Mouse (Mus musculus): Measurements from ENCODE around the gene Usp15. TPM values are rescaled to one million over a fixed set of nuclear protein-coding genes. Genes with fewer than 3 reads are reported as not detected.
A peak's percentile ranks its signal among the peaks of the same experiment; 100 is the strongest.

Usp15 gene
- polyA plus RNA-seq, 1 experiment from 2014 or later = 66.4 TPM

DNA sequence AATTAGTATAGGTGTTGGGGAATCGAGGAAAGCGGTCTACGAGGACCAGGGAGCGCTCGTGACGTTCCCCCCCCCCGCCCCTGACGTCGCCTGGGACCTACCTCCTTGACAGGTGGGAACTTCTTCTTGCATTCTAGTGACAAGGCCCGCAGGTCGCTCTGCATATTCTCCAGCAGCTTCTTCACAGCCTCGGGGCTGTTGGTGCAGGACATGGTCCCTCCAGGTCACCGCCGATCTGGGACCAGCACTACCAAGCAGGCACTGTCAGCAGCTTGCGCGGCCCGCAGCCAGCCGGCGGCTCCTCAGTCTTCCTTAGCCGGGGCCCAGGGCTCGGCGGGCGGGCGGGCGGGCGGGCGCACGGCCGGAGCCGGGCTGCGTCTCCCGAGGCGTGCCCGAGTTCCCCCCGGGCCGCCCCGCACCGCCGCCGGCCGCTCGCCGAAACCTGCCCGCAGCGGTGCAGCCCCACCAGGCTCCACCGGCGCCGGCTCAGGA, 121.0 kb downstream of the Usp15 start:
- WGBS = under 1% methylated on average over 30 of the region's 48 CpGs
- H3K4me1 ChIP-seq (replicated peaks; ENCODE audit: control insufficient read depth, insufficient read depth, low read length) = peaks cover 11% of the 10 kb centered on the region

DNA sequence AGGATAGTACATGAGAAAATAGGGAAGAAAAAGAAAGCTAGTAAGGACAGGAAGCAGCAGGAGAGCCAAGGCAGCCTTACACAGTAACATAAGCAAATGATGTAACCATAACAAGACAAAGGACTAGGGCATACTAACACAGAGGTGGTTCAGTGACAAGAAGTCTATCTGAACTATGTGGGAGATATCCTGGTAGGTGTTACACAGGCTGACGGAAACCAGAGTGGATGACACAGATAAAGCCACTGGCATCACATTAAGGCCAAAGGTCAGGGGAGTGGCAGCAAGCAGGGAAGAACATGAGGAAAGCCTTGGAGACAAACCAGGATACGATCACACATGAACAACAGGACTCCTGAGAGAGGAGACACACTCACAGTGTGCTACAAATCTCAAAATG, 124.8 kb downstream of the Usp15 start:
- no peak overlapping the region for H3K27ac ChIP-seq (ENCODE audit: low read length)
- 67% methylated on average over 2 of the region's 2 CpGs for WGBS

More for the DNA sequence above, 121.0 kb downstream of the Usp15 start:
- ATAC-seq (ENCODE audit: low read depth) = peak; percentile 75
- Histone ChIP-seq H3K36me3 (ENCODE audit: control insufficient read depth, insufficient read depth, low read length) (no peaks in the 10 kb centered on the region), H3K27me3 (ENCODE audit: control insufficient read depth, insufficient read depth, low read depth, low read length) (no peaks in the 10 kb centered on the region), H3K27ac (ENCODE audit: low read length) (peak overlapping the region; percentile 74), H3K4me3 (ENCODE audit: low read length) (peak overlapping the region; percentile 97), H3K9ac (ENCODE audit: low read length) (peak overlapping the region; percentile 93), H3K9me3 (ENCODE audit: control insufficient read depth, low read length) (no peaks in the 10 kb centered on the region), H3K4me2 (ENCODE audit: low read depth, low read length) (peak overlapping the region; percentile 80)

DNA sequence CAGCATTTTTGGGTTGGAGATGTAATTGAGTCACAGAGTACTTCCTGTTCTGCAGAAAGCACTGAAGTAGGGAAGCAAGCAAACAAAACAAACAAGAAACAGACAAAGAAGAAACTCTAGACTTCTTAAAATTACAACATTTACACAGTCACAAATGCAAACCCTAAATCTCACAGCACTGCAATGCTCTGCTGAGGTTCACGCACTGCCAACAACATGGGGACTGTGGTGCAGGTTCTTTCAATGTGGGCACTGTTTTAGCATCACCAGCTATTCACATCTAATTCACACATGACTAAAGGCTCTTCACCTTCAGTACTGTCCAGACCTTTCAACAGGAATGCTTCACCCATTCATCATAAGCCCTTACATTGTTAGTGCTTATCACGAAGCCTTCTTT, 133.8 kb downstream of the Usp15 start:
- Histone ChIP-seq H3K9ac (ENCODE audit: low read length) (no peak overlapping the region), H3K4me2 (ENCODE audit: low read depth, low read length) (no peak overlapping the region), H3K4me1 (replicated peaks; ENCODE audit: control insufficient read depth, insufficient read depth, low read length) (no peaks in the 10 kb centered on the region; the same call in 1 of the 2 replicates), H3K27me3 (ENCODE audit: control insufficient read depth, insufficient read depth, low read depth, low read length) (no peaks in the 10 kb centered on the region), H3K4me3 (ENCODE audit: low read length) (no peak overlapping the region), H3K36me3 (ENCODE audit: control insufficient read depth, insufficient read depth, low read length) (0 out of 2 replicates have a peak, but pooled peaks cover 2% of the 10 kb centered on the region), H3K27ac (ENCODE audit: low read length) (no peak overlapping the region), H3K9me3 (ENCODE audit: control insufficient read depth, low read length) (no peaks in the 10 kb centered on the region)
- no peak for ATAC-seq (ENCODE audit: low read depth)
- 86% methylated on average over 2 of the region's 2 CpGs for WGBS

More for the DNA sequence above, 124.8 kb downstream of the Usp15 start:
- ATAC-seq (ENCODE audit: low read depth) = no peak
- Histone ChIP-seq H3K9ac (ENCODE audit: low read length) (0 out of 2 replicates have a peak overlapping the region, but pooled peaks have one; percentile 7), H3K9me3 (ENCODE audit: control insufficient read depth, low read length) (no peaks in the 10 kb centered on the region), H3K27me3 (ENCODE audit: control insufficient read depth, insufficient read depth, low read depth, low read length) (no peaks in the 10 kb centered on the region), H3K36me3 (ENCODE audit: control insufficient read depth, insufficient read depth, low read length) (0 out of 2 replicates have a peak, but pooled peaks cover 3% of the 10 kb centered on the region), H3K4me1 (replicated peaks; ENCODE audit: control insufficient read depth, insufficient read depth, low read length) (peaks cover 11% of the 10 kb centered on the region), H3K4me2 (ENCODE audit: low read depth, low read length) (no peak overlapping the region), H3K4me3 (ENCODE audit: low read length) (no peak overlapping the region)

DNA sequence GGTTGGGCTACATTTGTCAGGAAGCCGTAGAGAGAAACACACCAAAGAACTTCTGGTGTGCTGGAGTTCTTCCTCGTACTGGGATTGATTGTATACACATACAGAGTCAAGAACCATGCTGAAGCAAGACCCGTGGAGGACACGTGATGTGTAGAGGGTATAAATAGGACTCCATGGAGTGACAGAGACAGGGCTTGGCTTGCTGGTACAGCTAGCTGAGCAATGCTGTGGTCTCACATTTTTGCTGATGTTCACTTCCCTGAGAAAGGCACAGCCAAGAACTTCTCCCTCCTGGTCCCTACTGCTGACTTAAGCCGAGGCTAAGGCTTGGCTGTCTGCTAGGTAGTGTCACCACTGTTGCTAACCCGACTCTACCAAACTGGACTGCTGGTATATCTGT, 136.0 kb downstream of the Usp15 start:
- Histone ChIP-seq H3K4me1 (replicated peaks; ENCODE audit: control insufficient read depth, insufficient read depth, low read length) (no peaks in the 10 kb centered on the region; the same call in 1 of the 2 replicates), H3K27me3 (ENCODE audit: control insufficient read depth, insufficient read depth, low read depth, low read length) (no peaks in the 10 kb centered on the region), H3K36me3 (ENCODE audit: control insufficient read depth, insufficient read depth, low read length) (0 out of 2 replicates have a peak, but pooled peaks cover 3% of the 10 kb centered on the region), H3K4me3 (ENCODE audit: low read length) (no peak overlapping the region), H3K4me2 (ENCODE audit: low read depth, low read length) (no peak overlapping the region), H3K27ac (ENCODE audit: low read length) (no peak overlapping the region), H3K9ac (ENCODE audit: low read length) (no peak overlapping the region), H3K9me3 (ENCODE audit: control insufficient read depth, low read length) (no peaks in the 10 kb centered on the region)
- peak; percentile 23; the same call in 1 of the 2 replicates for ATAC-seq (ENCODE audit: low read depth)
- WGBS = 72% methylated on average over 6 of the region's 6 CpGs

DNA sequence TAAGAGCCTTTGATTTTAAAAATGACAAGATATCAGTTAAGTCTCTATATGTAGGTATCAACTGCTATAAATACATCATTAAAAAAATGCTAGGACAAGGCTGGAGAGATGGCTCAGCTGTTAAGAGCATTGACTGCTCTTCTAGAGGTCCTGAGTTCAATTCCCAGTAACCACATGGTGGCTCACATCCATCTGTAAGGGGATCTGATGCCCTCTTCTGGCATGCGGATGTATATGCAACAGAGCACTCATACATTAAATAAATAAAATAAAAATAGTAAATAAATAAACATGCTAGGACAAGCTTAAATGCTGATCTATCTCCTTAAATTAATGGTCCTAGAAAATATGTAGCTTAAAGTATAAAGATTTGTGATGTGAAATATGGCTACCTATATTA, 139.7 kb downstream of the Usp15 start:
- Histone ChIP-seq H3K4me1 (replicated peaks; ENCODE audit: control insufficient read depth, insufficient read depth, low read length) (peaks cover 2% of the 10 kb centered on the region; the same call in 1 of the 2 replicates), H3K4me3 (ENCODE audit: low read length) (no peak overlapping the region), H3K9me3 (ENCODE audit: control insufficient read depth, low read length) (no peaks in the 10 kb centered on the region), H3K27ac (ENCODE audit: low read length) (no peak overlapping the region), H3K4me2 (ENCODE audit: low read depth, low read length) (no peak overlapping the region), H3K9ac (ENCODE audit: low read length) (no peak overlapping the region), H3K36me3 (ENCODE audit: control insufficient read depth, insufficient read depth, low read length) (0 out of 2 replicates have a peak, but pooled peaks cover 3% of the 10 kb centered on the region), H3K27me3 (ENCODE audit: control insufficient read depth, insufficient read depth, low read depth, low read length) (no peaks in the 10 kb centered on the region)
- 81% methylated on average over 1 of the region's 1 CpGs for WGBS
- ATAC-seq (ENCODE audit: low read depth) = no peak

DNA sequence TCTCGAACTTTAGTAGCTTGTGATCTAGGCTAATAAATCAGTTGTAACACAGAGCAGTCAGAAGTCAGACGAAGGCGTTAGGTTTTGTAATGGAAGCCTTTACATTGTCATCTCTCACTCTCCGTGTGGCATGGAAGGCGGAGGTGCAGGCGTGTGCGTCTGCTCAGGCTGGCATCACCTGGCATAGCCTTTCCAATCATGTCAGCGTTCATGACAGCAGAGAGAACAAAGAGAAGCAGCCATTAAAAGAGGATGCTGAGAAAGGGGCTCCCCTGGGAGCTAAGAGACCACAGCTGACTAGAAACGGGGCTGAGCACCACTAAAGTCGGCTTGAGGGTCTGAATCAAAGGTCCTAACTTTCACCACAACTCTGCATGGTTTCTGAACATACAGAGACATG, 140.3 kb downstream of the Usp15 start:
- Histone ChIP-seq H3K9me3 (ENCODE audit: control insufficient read depth, low read length) (no peaks in the 10 kb centered on the region), H3K27me3 (ENCODE audit: control insufficient read depth, insufficient read depth, low read depth, low read length) (no peaks in the 10 kb centered on the region), H3K9ac (ENCODE audit: low read length) (no peak overlapping the region), H3K36me3 (ENCODE audit: control insufficient read depth, insufficient read depth, low read length) (0 out of 2 replicates have a peak, but pooled peaks cover 3% of the 10 kb centered on the region), H3K4me1 (replicated peaks; ENCODE audit: control insufficient read depth, insufficient read depth, low read length) (peaks cover 2% of the 10 kb centered on the region; the same call in 1 of the 2 replicates), H3K4me2 (ENCODE audit: low read depth, low read length) (no peak overlapping the region), H3K27ac (ENCODE audit: low read length) (no peak overlapping the region), H3K4me3 (ENCODE audit: low read length) (no peak overlapping the region)
- ATAC-seq (ENCODE audit: low read depth) = no peak
- WGBS = 87% methylated on average over 10 of the region's 10 CpGs

DNA sequence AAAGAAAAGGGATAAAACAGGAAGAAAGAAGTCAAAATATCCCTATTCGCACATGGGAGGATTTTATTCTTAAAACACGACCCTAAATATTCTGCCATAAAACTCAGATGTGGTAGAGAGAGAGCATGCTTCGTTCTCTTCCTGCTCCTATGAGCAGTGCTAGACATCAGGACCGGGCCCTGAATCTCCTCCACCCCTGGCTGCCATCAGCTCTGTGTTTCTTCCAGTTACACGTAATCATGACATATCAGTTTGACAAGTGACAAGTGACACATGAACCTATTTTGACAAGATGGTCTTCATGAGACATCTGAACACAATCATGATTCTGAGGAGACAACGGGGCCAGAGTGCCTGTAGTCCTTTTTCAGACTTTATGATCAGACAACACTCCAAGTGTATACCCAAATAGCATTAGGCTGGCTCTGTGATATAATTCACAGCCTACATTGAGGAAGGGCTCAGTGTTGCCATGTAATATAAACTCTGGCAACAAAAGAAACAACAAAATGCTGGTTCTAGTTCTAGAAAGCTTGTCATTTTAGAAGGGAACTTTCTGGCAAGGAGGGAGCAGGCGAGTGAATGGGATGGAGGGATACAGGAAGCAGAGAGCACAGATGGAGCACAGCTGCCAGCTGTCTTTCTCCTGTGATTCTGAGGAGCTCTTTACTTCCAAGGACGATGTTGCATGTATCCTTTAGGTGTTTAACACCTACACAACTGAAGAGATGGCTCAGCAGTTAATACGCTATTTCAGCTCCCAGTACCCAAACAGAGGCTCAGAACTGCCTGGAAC, 141.4 kb downstream of the Usp15 start:
- WGBS = 68% methylated on average over 9 of the region's 9 CpGs
- peaks cover 7% of the 10 kb centered on the region for H3K36me3 ChIP-seq (ENCODE audit: control insufficient read depth, insufficient read depth, low read length)
- H3K4me2 ChIP-seq (ENCODE audit: low read depth, low read length) = no peak overlapping the region
- ATAC-seq (ENCODE audit: low read depth) = peak; percentile 73
- peaks cover 2% of the 10 kb centered on the region; the same call in 1 of the 2 replicates for H3K4me1 ChIP-seq (replicated peaks; ENCODE audit: control insufficient read depth, insufficient read depth, low read length)
- H3K9ac ChIP-seq (ENCODE audit: low read length) = no peak overlapping the region
- H3K27me3 ChIP-seq (ENCODE audit: control insufficient read depth, insufficient read depth, low read depth, low read length) = no peaks in the 10 kb centered on the region
- no peaks in the 10 kb centered on the region for H3K9me3 ChIP-seq (ENCODE audit: control insufficient read depth, low read length)
- no peak overlapping the region for H3K27ac ChIP-seq (ENCODE audit: low read length)
- no peak overlapping the region for H3K4me3 ChIP-seq (ENCODE audit: low read length)

Small RNA genes within 50 kb of the gene (microRNA-seq; reads per million reads assigned to microRNA genes)
- 0.99 reads per million for gene Gm27920

Other genes starting within 250 kb of the Usp15 start
- 16.2 and 19.3 TPM in 2 replicates for gene Mon2, start 120.5 kb downstream of the Usp15 start, polyA plus RNA-seq (2015; fragmentation: Nextera tagmentation; extraction: Ambion mirVana)
- 1.8 and 1.9 TPM in 2 replicates for gene Fam19a2, start 67.0 kb upstream of the Usp15 start, polyA plus RNA-seq (2015; fragmentation: Nextera tagmentation; extraction: Ambion mirVana)

Data from lung, embryonic 16.5 days (tissue).